In genomic region chr1:83038109-83038672, GRCm38 (mm10) we compare ENCODE assay signal across 8 mouse cellular contexts. TPM values are rescaled to one million over a fixed set of nuclear protein-coding genes. Genes with fewer than 3 reads are reported as not detected.
DNase-seq lines count a peak whose midpoint lies in the region; ATAC-seq lines count a peak whose summit lies in the region.

Gene Slc19a3, minus strand, starts transcription at chr1:83038448.

- H3K27ac ChIP-seq in limb, embryonic 12.5 days, result peak within 1 kb of the TSS; percentile 37; the same call in 1 of the 2 replicates
- H3K27ac ChIP-seq in midbrain, embryonic 13.5 days, result no peak within 1 kb of the TSS
- H3K27ac ChIP-seq in stomach, embryonic 16.5 days (ENCODE audit: low read length), result peak within 1 kb of the TSS; percentile 51; the same call in 1 of the 2 replicates

- H3K27me3 ChIP-seq in limb, embryonic 12.5 days, result peaks cover 5% of the 10 kb centered on the region; the same call in 1 of the 2 replicates
- H3K27me3 ChIP-seq in midbrain, embryonic 13.5 days, result no peaks in the 10 kb centered on the region
- no peaks in the 10 kb centered on the region for H3K27me3 ChIP-seq in stomach, embryonic 16.5 days (ENCODE audit: control insufficient read depth, insufficient read depth, low read length)

- peak within 1 kb of the TSS; percentile 49 for H3K4me3 ChIP-seq in limb, embryonic 12.5 days (replicated peaks)
- H3K4me3 ChIP-seq in midbrain, embryonic 13.5 days (replicated peaks), result peak within 1 kb of the TSS; percentile 51
- peak within 1 kb of the TSS; percentile 55 for H3K4me3 ChIP-seq in stomach, embryonic 16.5 days (replicated peaks; ENCODE audit: low read length)

- H3K9me3 ChIP-seq in limb, embryonic 12.5 days, result no peaks in the 10 kb centered on the region
- H3K9me3 ChIP-seq in midbrain, embryonic 13.5 days, result no peaks in the 10 kb centered on the region
- no peaks in the 10 kb centered on the region for H3K9me3 ChIP-seq in stomach, embryonic 16.5 days (replicated peaks; ENCODE audit: control insufficient read depth, low read length)

- peak; percentile 80 for ATAC-seq in common myeloid progenitor, adult 5-6 weeks (replicated peaks; ENCODE audit: low read depth, poor library complexity, severe bottlenecking)
- ATAC-seq in limb, embryonic 12.5 days (ENCODE audit: insufficient number of reproducible peaks, insufficient read depth, low FRiP score, low TSS enrichment, low read depth), result peak; percentile 88
- ATAC-seq in midbrain, embryonic 13.5 days, result peak; percentile 88
- peak; percentile 87 for ATAC-seq in stomach, embryonic 16.5 days (ENCODE audit: insufficient read depth, low FRiP score)

- H3K36me3 ChIP-seq in limb, embryonic 12.5 days, result no peaks in the 10 kb centered on the region
- H3K36me3 ChIP-seq in midbrain, embryonic 13.5 days, result no peaks in the 10 kb centered on the region
- no peaks in the 10 kb centered on the region for H3K36me3 ChIP-seq in stomach, embryonic 16.5 days (ENCODE audit: control insufficient read depth, insufficient read depth, low read length)

- DNase-seq in adrenal gland, adult (ENCODE audit: inconsistent age in 2 of 2, low spot score in 1 of 2), result peak; percentile 11 to 58
- DNase-seq in adrenal gland, adult 8-10 months, result no peak
- DNase-seq in heart, adult 9 months (ENCODE audit: low spot score in 2 of 2), result peak; percentile 5 to 7
- DNase-seq in kidney, adult 8-10 months, result peak; percentile 32 to 49

- H3K4me1 ChIP-seq in limb, embryonic 12.5 days (replicated peaks), result peaks cover 10% of the 10 kb centered on the region; the same call in 1 of the 2 replicates
- peaks cover 6% of the 10 kb centered on the region; the same call in 1 of the 2 replicates for H3K4me1 ChIP-seq in midbrain, embryonic 13.5 days (replicated peaks)
- H3K4me1 ChIP-seq in stomach, embryonic 16.5 days (ENCODE audit: control insufficient read depth, insufficient read depth, low read length), result peaks cover 9% of the 10 kb centered on the region

- WGBS in limb, embryonic 12.5 days, result under 1% methylated on average over 25 of the region's 25 CpGs
- 1% methylated on average over 25 of the region's 25 CpGs for WGBS in midbrain, embryonic 13.5 days
- 2% methylated on average over 25 of the region's 25 CpGs for WGBS in stomach, embryonic 16.5 days

- H3K4me2 ChIP-seq in limb, embryonic 12.5 days, result peak within 1 kb of the TSS; percentile 66
- peak within 1 kb of the TSS; percentile 74 for H3K4me2 ChIP-seq in midbrain, embryonic 13.5 days (replicated peaks)
- H3K4me2 ChIP-seq in stomach, embryonic 16.5 days (ENCODE audit: low read depth, low read length), result peak within 1 kb of the TSS; percentile 69

- peak within 1 kb of the TSS; percentile 59 for H3K9ac ChIP-seq in limb, embryonic 12.5 days (replicated peaks)
- H3K9ac ChIP-seq in midbrain, embryonic 13.5 days (replicated peaks), result peak within 1 kb of the TSS; percentile 56
- H3K9ac ChIP-seq in stomach, embryonic 16.5 days (ENCODE audit: low read length), result peak within 1 kb of the TSS; percentile 69

RNA-seq across cellular contexts. Expression of gene Slc19a3, which starts in this region (rescaled TPM):
- total RNA-seq in adrenal gland, adult 8-10 months (2022), result under 1 TPM in 2 of 4 experiments, not detected in 2; 0.15 to 0.18 TPM
- total RNA-seq in common myeloid progenitor, adult 5-6 weeks (2017), result not detected in 2 replicates
- 0.19 and 0.44 TPM in 2 replicates for polyA plus RNA-seq in limb, embryonic 12.5 days (2016; fragmentation: Nextera tagmentation; extraction: Ambion mirVana)
- 0.58 and 0.63 TPM in 2 replicates for polyA plus RNA-seq in midbrain, embryonic 13.5 days (2015; fragmentation: Nextera tagmentation; extraction: Ambion mirVana)
- polyA plus RNA-seq in stomach, embryonic 16.5 days (2015; fragmentation: Nextera tagmentation; extraction: Ambion mirVana), result 0.54 and 0.88 TPM in 2 replicates

Comparison
In these comparisons a context has a peak if more than half of its experiments do, and no peak if none do; other contexts are left out.
1. Peak in ATAC-seq in common myeloid progenitor, adult 5-6 weeks; RNA of the gene not detected or under 1 TPM.
2. Peak in ATAC-seq, H3K4me3 ChIP-seq, H3K27ac ChIP-seq, H3K9ac ChIP-seq and H3K4me2 ChIP-seq in limb, embryonic 12.5 days; RNA of the gene not detected or under 1 TPM.
3. Peak in ATAC-seq, H3K4me3 ChIP-seq, H3K9ac ChIP-seq and H3K4me2 ChIP-seq in midbrain, embryonic 13.5 days; RNA of the gene not detected or under 1 TPM.
4. Peak in ATAC-seq, H3K4me3 ChIP-seq, H3K27ac ChIP-seq, H3K9ac ChIP-seq and H3K4me2 ChIP-seq in stomach, embryonic 16.5 days; RNA of the gene not detected or under 1 TPM.